Mouse (Mus musculus) T-cell, adult 2 months (primary cell): ENCODE results near the gene Map6.

Source experiments
- DNase-seq: peaks from one replicate; pipeline ENCODE4 v3.0.0; 2022; ENCODE audit warnings: low spot score

Map6 gene

GRCm38 (mm10) chr7:99267251-99267896 is at the start of gene Map6:
Gene Map6, plus strand, starts transcription at chr7:99267447.
- DNase-seq: peak; percentile 25

- DNase-seq: no peak
Observed at GRCm38 (mm10) chr7:99224225-99224624, 43.0 kb upstream of the Map6 start.

GRCm38 (mm10) chr7:99224648-99225190 is 42.5 kb upstream of the Map6 start:
- no peak for DNase-seq

GRCm38 (mm10) chr7:99225421-99225820 is 41.8 kb upstream of the Map6 start:
- no peak for DNase-seq

- no peak for DNase-seq
Observed at GRCm38 (mm10) chr7:99226662-99227061, 40.6 kb upstream of the Map6 start.

- no peak for DNase-seq
Observed at GRCm38 (mm10) chr7:99227267-99227666, 40.0 kb upstream of the Map6 start.

- no peak for DNase-seq
Observed at GRCm38 (mm10) chr7:99228825-99229224, 38.4 kb upstream of the Map6 start.

- no peak for DNase-seq
Observed at GRCm38 (mm10) chr7:99229411-99229810, 37.8 kb upstream of the Map6 start.

- no peak for DNase-seq
Observed at GRCm38 (mm10) chr7:99230061-99230747, 37.0 kb upstream of the Map6 start.

GRCm38 (mm10) chr7:99232571-99232970 is 34.7 kb upstream of the Map6 start:
- DNase-seq: no peak

GRCm38 (mm10) chr7:99234916-99235315 is 32.3 kb upstream of the Map6 start:
- no peak for DNase-seq

- no peak for DNase-seq
Observed at GRCm38 (mm10) chr7:99235657-99236056, 31.6 kb upstream of the Map6 start.

GRCm38 (mm10) chr7:99236888-99237660 is 30.2 kb upstream of the Map6 start:
- DNase-seq: no peak

GRCm38 (mm10) chr7:99238417-99238816 is 28.8 kb upstream of the Map6 start, which contains the start of gene Mogat2:
Gene Mogat2, minus strand, starts transcription at chr7:99238619.
- no peak for DNase-seq

GRCm38 (mm10) chr7:99242097-99242496 is 25.1 kb upstream of the Map6 start:
- DNase-seq: no peak

GRCm38 (mm10) chr7:99248157-99248742 is 19.0 kb upstream of the Map6 start:
- no peak for DNase-seq

GRCm38 (mm10) chr7:99248906-99249581 is 18.2 kb upstream of the Map6 start:
- peak; percentile 16 for DNase-seq

- DNase-seq: peak; percentile 31
Observed at GRCm38 (mm10) chr7:99249582-99249911, 17.7 kb upstream of the Map6 start.

- DNase-seq: no peak
Observed at GRCm38 (mm10) chr7:99250386-99250785, 16.9 kb upstream of the Map6 start.

- no peak for DNase-seq
Observed at GRCm38 (mm10) chr7:99255006-99255405, 12.2 kb upstream of the Map6 start.

- no peak for DNase-seq
Observed at GRCm38 (mm10) chr7:99261900-99262299, 5.3 kb upstream of the Map6 start.

- DNase-seq: no peak
Observed at GRCm38 (mm10) chr7:99263509-99263908, 3.7 kb upstream of the Map6 start.
